9 mouse cellular contexts compared by ENCODE assay signal in the genomic region with DNA sequence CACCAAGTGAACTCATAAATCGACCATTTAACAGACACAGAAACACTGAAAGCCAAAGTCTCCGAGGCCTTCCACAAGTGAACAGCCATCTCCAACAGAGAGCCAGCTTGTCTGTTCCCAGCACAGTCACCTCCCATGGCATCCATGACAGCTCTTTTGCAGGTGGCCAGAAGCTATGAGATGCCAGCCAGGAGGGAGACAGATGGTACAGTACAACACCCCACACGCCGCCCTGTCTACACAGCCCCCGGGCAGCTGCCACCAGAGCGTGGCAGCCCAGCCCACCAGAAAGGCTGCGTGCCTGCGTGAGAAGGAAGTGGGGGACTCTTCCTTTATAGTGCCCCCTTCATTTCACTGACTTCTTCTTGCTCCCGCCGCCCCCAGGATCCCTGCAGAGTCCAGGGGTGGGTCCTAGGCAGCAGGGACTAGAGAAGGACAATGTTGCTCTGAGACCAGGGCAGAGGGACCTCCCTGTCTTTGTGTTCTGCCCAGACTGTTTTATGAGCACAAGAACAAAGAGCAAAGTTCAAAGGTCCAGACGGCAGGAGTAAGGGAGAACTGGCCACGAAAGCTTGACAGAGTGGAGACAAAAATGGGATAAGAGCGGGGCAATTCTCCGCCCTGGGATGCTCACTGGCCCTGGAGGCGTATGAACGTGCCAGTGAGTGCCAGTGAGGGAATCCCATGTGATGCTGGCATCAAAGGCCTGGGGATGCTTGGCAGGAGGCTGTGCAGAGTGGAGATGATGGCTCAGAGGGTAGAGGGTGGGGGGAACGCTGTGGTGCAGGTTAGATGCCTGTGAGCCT.
DNase-seq lines count a peak whose midpoint lies in the region; ATAC-seq and TF ChIP-seq lines count a peak whose summit lies in the region.
"Had no signal": no experiment of that assay in that cellular context is flagged by ENCODE, and none has a peak within 500 bp of the region (broad histone marks: within the 10 kb centered on the region; RNA-seq: fewer than 3 reads in every experiment).

No protein-coding gene starts in this region.

- peaks cover 25% of the 10 kb centered on the region for H3K4me1 ChIP-seq in neural tube, embryonic 15.5 days

- intact Hi-C loops in gastrocnemius, adult 2 months (cut with DNase I): no loop called here
- intact Hi-C loops in gastrocnemius, postnatal 36 days (cut with DNase I): no loop called here

- peaks cover 3% of the 10 kb centered on the region; the same call in 1 of the 2 replicates for H3K36me3 ChIP-seq in neural tube, embryonic 15.5 days

- H3K9ac ChIP-seq in neural tube, embryonic 15.5 days (replicated peaks): 0 out of 2 replicates have a peak overlapping the region, but pooled peaks have one; percentile 10
- H3K9ac ChIP-seq: liver, embryonic 15.5 days had no signal

- H3K4me3 ChIP-seq in gastrocnemius, adult 2 months: no peak overlapping the region
- H3K4me3 ChIP-seq in layer of hippocampus, adult 2 months: no peak overlapping the region
- no peak overlapping the region for H3K4me3 ChIP-seq in neural tube, embryonic 15.5 days (replicated peaks)
- H3K4me3 ChIP-seq: liver, embryonic 15.5 days had no signal

- no peaks in the 10 kb centered on the region for H3K9me3 ChIP-seq in neural tube, embryonic 15.5 days (replicated peaks)
- H3K9me3 ChIP-seq: liver, embryonic 15.5 days had no signal

- peak overlapping the region; percentile 79 for H3K27ac ChIP-seq in gastrocnemius, adult 2 months
- peak overlapping the region; percentile 80 for H3K27ac ChIP-seq in layer of hippocampus, adult 2 months
- peak overlapping the region; percentile 15 for H3K27ac ChIP-seq in neural tube, embryonic 15.5 days (replicated peaks)
- H3K27ac ChIP-seq: liver, embryonic 15.5 days had no signal

- WGBS in neural tube, embryonic 15.5 days: 22% methylated on average over 17 of the region's 17 CpGs

- no peak for TF ChIP-seq CTCF in gastrocnemius, adult 2 months (IDR thresholded peaks at IDR 0.05)
- no peak for TF ChIP-seq CTCF in layer of hippocampus, adult 2 months (conservative IDR thresholded peaks at IDR 0.05)

- peak; percentile 31 for ATAC-seq in frontal cortex, adult (ENCODE audit: low TSS enrichment)
- ATAC-seq in neural tube, embryonic 15.5 days (ENCODE audit: low FRiP score): no peak
- no peak for ATAC-seq in megakaryocyte progenitor cell, adult 5-6 weeks (replicated peaks; ENCODE audit: poor library complexity)

- H3K4me2 ChIP-seq in neural tube, embryonic 15.5 days: no peak overlapping the region
- H3K4me2 ChIP-seq: liver, embryonic 15.5 days had no signal

- no peaks in the 10 kb centered on the region for H3K27me3 ChIP-seq in neural tube, embryonic 15.5 days (replicated peaks)
- H3K27me3 ChIP-seq: liver, embryonic 15.5 days had no signal

- no peak for DNase-seq in gastrocnemius, adult 2 months
- DNase-seq in gastrocnemius, adult 8-10 months (ENCODE audit: low spot score in 2 of 2): no peak
- peak; percentile 79 to 80 for DNase-seq in layer of hippocampus, adult 2 months (ENCODE audit: low spot score in 2 of 2)
- no peak for DNase-seq in gastrocnemius, postnatal 10 days
- no peak for DNase-seq in gastrocnemius, postnatal 36 days

Comparison
In these comparisons a context has a peak if more than half of its experiments do, and no peak if none do; other contexts are left out.
1. DNase-seq: peak in layer of hippocampus, adult 2 months (2 of 2); none in gastrocnemius, adult 2 months (single experiment), gastrocnemius, adult 8-10 months (0 of 2), gastrocnemius, postnatal 10 days (single experiment) and gastrocnemius, postnatal 36 days (0 of 2).
2. H3K27ac ChIP-seq: peak in every context shown above with its lines; median percentile 80 in layer of hippocampus, adult 2 months; 79 in gastrocnemius, adult 2 months; 15 in neural tube, embryonic 15.5 days.